In the genomic region with DNA sequence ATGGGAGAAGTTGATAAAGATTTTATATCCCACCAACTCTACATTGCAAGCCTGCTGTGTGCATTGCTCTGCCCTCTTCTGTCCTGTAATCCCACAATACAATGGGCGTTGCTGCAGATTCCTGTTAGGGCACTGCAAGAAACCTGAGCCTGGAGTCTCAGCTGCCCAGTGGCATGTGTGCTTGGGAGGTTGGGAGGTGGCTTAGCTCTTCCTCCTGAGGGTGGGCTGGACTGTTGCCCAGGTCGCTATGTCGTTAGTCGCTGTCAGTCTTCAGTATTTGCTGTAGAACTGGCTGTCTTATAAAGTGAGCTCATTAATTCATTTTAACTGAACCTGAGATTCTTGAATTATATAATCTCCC, we compare ENCODE assay signal across 10 mouse cellular contexts. TPM values are rescaled to one million over a fixed set of nuclear protein-coding genes. Genes with fewer than 3 reads are reported as not detected.
DNase-seq lines count a peak whose midpoint lies in the region; ATAC-seq and TF ChIP-seq lines count a peak whose summit lies in the region.
"Had no signal": no experiment of that assay in that cellular context is flagged by ENCODE, and none has a peak within 500 bp of the region (broad histone marks: within the 10 kb centered on the region; RNA-seq: fewer than 3 reads in every experiment).

No protein-coding gene starts in this region.

- WGBS in heart, adult 2 months = 35% methylated on average over 4 of the region's 4 CpGs
- 33% methylated on average over 4 of the region's 4 CpGs for WGBS in hindbrain, postnatal 0 days
- WGBS in midbrain, embryonic 13.5 days = 15% methylated on average over 4 of the region's 4 CpGs

- no peaks in the 10 kb centered on the region for H3K9me3 ChIP-seq in hindbrain, postnatal 0 days (ENCODE audit: low read length)
- no peaks in the 10 kb centered on the region for H3K9me3 ChIP-seq in midbrain, embryonic 13.5 days
- H3K9me3 ChIP-seq: liver, embryonic 13.5 days had no signal

- no peak overlapping the region for H3K4me2 ChIP-seq in hindbrain, postnatal 0 days (ENCODE audit: low read depth, low read length)
- H3K4me2 ChIP-seq in midbrain, embryonic 13.5 days (replicated peaks) = no peak overlapping the region
- H3K4me2 ChIP-seq: liver, embryonic 13.5 days had no signal

- no peak for TF ChIP-seq POLR2A in heart, adult 2 months (IDR thresholded peaks at IDR 0.05; ENCODE audit: insufficient read depth, low read depth, low read length)

- H3K27ac ChIP-seq in heart, adult 2 months = no peak overlapping the region
- H3K27ac ChIP-seq in hindbrain, postnatal 0 days = no peak overlapping the region
- no peak overlapping the region for H3K27ac ChIP-seq in midbrain, embryonic 13.5 days
- H3K27ac ChIP-seq: liver, embryonic 13.5 days had no signal

- intact Hi-C loops in heart, adult 2 months (cut with DNase I) = no loop called here

- no peaks in the 10 kb centered on the region for H3K36me3 ChIP-seq in heart, adult 2 months (ENCODE audit: control insufficient read depth, insufficient read depth, low read length)
- H3K36me3 ChIP-seq in hindbrain, postnatal 0 days (ENCODE audit: insufficient read depth, low read length) = no peaks in the 10 kb centered on the region
- H3K36me3 ChIP-seq in midbrain, embryonic 13.5 days = no peaks in the 10 kb centered on the region
- H3K36me3 ChIP-seq: liver, embryonic 13.5 days had no signal

- peak; percentile 51 for DNase-seq in heart, adult 11 months
- DNase-seq in heart, adult 2 months = no peak
- DNase-seq in ZHBTc4 (ENCODE audit: low read depth, low spot score) = peak; percentile 47
- peak; percentile 34 for DNase-seq in hindbrain, postnatal 0 days (ENCODE audit: low spot score)
- DNase-seq in layer of hippocampus, postnatal 36 days = no peak
- DNase-seq in urinary bladder, postnatal 10 days (ENCODE audit: low spot score) = no peak
- DNase-seq in right cerebral cortex, adult 18-20 months = no peak
- DNase-seq: liver, embryonic 13.5 days; thymus, postnatal 25 days had no signal

- no peaks in the 10 kb centered on the region for H3K79me2 ChIP-seq in heart, adult 2 months (replicated peaks; ENCODE audit: control insufficient read depth, insufficient read depth, low read length)

- ATAC-seq in hindbrain, postnatal 0 days = no peak
- ATAC-seq in midbrain, embryonic 13.5 days = peak; percentile 63; the same call in 1 of the 2 replicates

- no peak for TF ChIP-seq EP300 in heart, adult 2 months (IDR thresholded peaks at IDR 0.05; ENCODE audit: insufficient read depth, low read depth, low read length)

- H3K4me1 ChIP-seq in heart, adult 2 months (ENCODE audit: control insufficient read depth, insufficient read depth, low read length) = no peaks in the 10 kb centered on the region
- H3K4me1 ChIP-seq in hindbrain, postnatal 0 days (ENCODE audit: insufficient read depth, low read length) = no peaks in the 10 kb centered on the region
- H3K4me1 ChIP-seq in midbrain, embryonic 13.5 days (replicated peaks) = peaks cover 19% of the 10 kb centered on the region

- H3K4me3 ChIP-seq in heart, adult 2 months = no peak overlapping the region
- no peak overlapping the region for H3K4me3 ChIP-seq in hindbrain, postnatal 0 days (ENCODE audit: low read length)
- no peak overlapping the region for H3K4me3 ChIP-seq in midbrain, embryonic 13.5 days (replicated peaks)
- H3K4me3 ChIP-seq: liver, embryonic 13.5 days had no signal

- H3K9ac ChIP-seq in heart, adult 2 months (ENCODE audit: low read depth, low read length) = no peak overlapping the region
- no peak overlapping the region for H3K9ac ChIP-seq in hindbrain, postnatal 0 days (replicated peaks; ENCODE audit: low read length)
- H3K9ac ChIP-seq in midbrain, embryonic 13.5 days (replicated peaks) = no peak overlapping the region
- H3K9ac ChIP-seq: liver, embryonic 13.5 days had no signal

- H3K27me3 ChIP-seq in heart, adult 2 months (ENCODE audit: control insufficient read depth, insufficient read depth, low read length) = no peaks in the 10 kb centered on the region
- no peaks in the 10 kb centered on the region for H3K27me3 ChIP-seq in hindbrain, postnatal 0 days (ENCODE audit: insufficient read depth, low read length)
- H3K27me3 ChIP-seq in midbrain, embryonic 13.5 days = no peaks in the 10 kb centered on the region
- H3K27me3 ChIP-seq: liver, embryonic 13.5 days had no signal

- no peak for TF ChIP-seq CTCF in heart, adult 2 months (IDR thresholded peaks at IDR 0.05)
- TF ChIP-seq CTCF in hindbrain, postnatal 0 days (IDR thresholded peaks at IDR 0.05; ENCODE audit: low read depth) = no peak

RNA-seq across cellular contexts. Expression of a gene that starts 58.0 kb away (rescaled TPM):
- total RNA-seq in heart, adult 2 months (2021) = 1 to 10 TPM; 2.5 to 3.5 TPM
- polyA plus RNA-seq in heart, adult 2 months (2012; rRNA removed) = 1.1 and 2.0 TPM in 2 replicates
- total RNA-seq in hindbrain, postnatal 0 days (2014; rRNA removed) = 4.7 and 5.6 TPM in 2 replicates
- 3.0 and 3.5 TPM in 2 replicates for polyA plus RNA-seq in hindbrain, postnatal 0 days (2015; fragmentation: Nextera tagmentation; extraction: Ambion mirVana)
- 2.6 and 4.0 TPM in 2 replicates for polyA plus RNA-seq in midbrain, embryonic 13.5 days (2015; fragmentation: Nextera tagmentation; extraction: Ambion mirVana)
- total RNA-seq in layer of hippocampus, postnatal 36 days (2021) = 1 to 10 TPM; 2.1 to 2.4 TPM

Comparison
In these comparisons a context has a peak if more than half of its experiments do, and no peak if none do; other contexts are left out.
1. DNase-seq: peak in heart, adult 11 months (single experiment), ZHBTc4 (single experiment) and hindbrain, postnatal 0 days (single experiment); none in heart, adult 2 months (0 of 2), layer of hippocampus, postnatal 36 days (0 of 2), urinary bladder, postnatal 10 days (single experiment) and right cerebral cortex, adult 18-20 months (single experiment).